Mouse (Mus musculus) stomach, postnatal 0 days (tissue): ENCODE results near the gene Eif5a. TPM values are rescaled to one million over a fixed set of nuclear protein-coding genes. Genes with fewer than 3 reads are reported as not detected.

Experiments
- ATAC-seq: fragments of 200-750 bp; cut with Nextera tagmentation; 2 replicates; pipeline ENCODE4 v1.8.0; 2017; ENCODE audit not compliant: low FRiP score, low TSS enrichment
- DNase-seq: peaks from one replicate; pipeline ENCODE4 v3.0.0-alpha.2; 2016; ENCODE audit warnings: low spot score
- H3K27ac ChIP-seq: fragments of 300-500 bp; sonication (generic); replicated peaks from 2 replicates; pipeline ENCODE4 v1.5.1; 2014; ENCODE audit warnings: mild to moderate bottlenecking, control low read depth
- H3K27me3 ChIP-seq: fragments of 300-500 bp; sonication (generic); 2 replicates; pipeline ENCODE4 v1.6.1; 2014; ENCODE audit warnings: low read length; ENCODE audit not compliant: control insufficient read depth, insufficient read depth
- H3K36me3 ChIP-seq: fragments of 300-500 bp; sonication (generic); 2 replicates; pipeline ENCODE4 v1.6.1; 2014; ENCODE audit warnings: low read length, mixed read lengths; ENCODE audit not compliant: control insufficient read depth, insufficient read depth
- H3K4me1 ChIP-seq: fragments of 300-500 bp; sonication (generic); replicated peaks from 2 replicates; pipeline ENCODE4 v1.6.1; 2014; ENCODE audit warnings: antibody characterized with exemption; ENCODE audit not compliant: control insufficient read depth, insufficient read depth
- H3K4me2 ChIP-seq: fragments of 300-500 bp; sonication (generic); replicated peaks from 2 replicates; pipeline ENCODE4 v1.6.1; 2014; ENCODE audit warnings: low read depth, mild to moderate bottlenecking, control low read depth, moderate library complexity
- H3K4me3 ChIP-seq: fragments of 300-500 bp; sonication (generic); 2 replicates; pipeline ENCODE4 v1.5.1; 2014; ENCODE audit warnings: low read depth, low read length, control low read depth
- H3K9ac ChIP-seq: fragments of 300-500 bp; sonication (generic); 2 replicates; pipeline ENCODE4 v1.6.1; 2014; ENCODE audit warnings: mild to moderate bottlenecking, low read length, control low read depth, mixed read lengths
- H3K9me3 ChIP-seq: fragments of 300-500 bp; sonication (generic); 2 replicates; pipeline ENCODE4 v1.6.1; 2016; ENCODE audit warnings: low read length; ENCODE audit not compliant: control insufficient read depth
- CTCF ChIP-seq: IDR thresholded peaks from 2 replicates; pipeline ENCODE4 v1.5.1; 2016; ENCODE audit warnings: antibody characterized with exemption, low read depth, mild to moderate bottlenecking, moderate library complexity
- EP300 ChIP-seq: optimal IDR thresholded peaks from 2 replicates; pipeline ENCODE3; 2016; ENCODE audit warnings: antibody characterized with exemption
- WGBS: fragments of 180-500 bp; shearing (Covaris S2); extraction: QIAGEN DNeasy Blood & Tissue Kit; methylation state at CpG from one replicate; pipeline ENCODE4 v1.1.7; 2014; 5-methylcytosine and 5-hydroxymethylcytosine counted together
- polyA plus RNA-seq: library from polyadenylated mRNA; unstranded; fragments of >200 nt; fragmentation: Nextera tagmentation; extraction: Ambion mirVana; gene quantifications from 2 replicates; pipeline ENCODE4 v1.2.1, GENCODE M21; 2015

Gene Eif5a
- polyA plus RNA-seq, 1 experiment from 2014 or later = 1,205 TPM

DNA sequence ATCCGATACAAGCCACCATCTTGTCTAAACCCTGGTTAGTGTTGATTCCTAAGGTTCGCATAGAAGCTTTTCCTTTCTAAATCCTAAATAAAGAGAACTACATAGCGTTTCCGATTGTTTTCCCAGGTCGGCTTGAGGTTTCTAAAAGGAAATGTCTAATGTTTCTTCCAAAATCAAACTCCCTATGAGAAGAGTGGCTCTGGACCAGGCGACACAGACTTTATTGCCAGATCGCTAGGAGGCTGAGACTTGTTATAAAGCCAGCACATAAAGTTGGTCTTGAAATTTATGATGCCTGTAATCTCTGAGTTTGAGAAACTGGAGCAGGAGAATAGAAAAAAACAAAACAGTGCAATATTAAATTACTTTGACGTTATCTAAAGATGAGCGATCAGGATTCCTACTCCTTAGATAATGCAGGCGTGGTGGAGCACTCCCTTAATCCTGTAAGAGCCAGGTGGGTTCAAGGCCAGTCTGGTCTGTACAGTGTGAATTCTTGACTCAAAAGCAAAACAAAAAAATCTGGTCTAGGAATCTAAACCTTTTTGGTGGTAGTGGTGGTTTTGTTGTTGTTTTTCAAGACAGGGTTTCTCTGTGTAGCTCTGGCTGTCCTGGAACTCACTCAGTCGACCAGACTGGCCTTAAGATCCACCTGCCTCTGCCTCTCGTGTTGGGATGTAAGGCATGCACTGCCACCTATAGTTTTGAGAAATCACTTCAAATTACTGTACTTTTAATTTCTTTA, 426 bp upstream of the Eif5a start:
- no peak for ATAC-seq
- Histone ChIP-seq H3K36me3 (peaks cover 10% of the 10 kb centered on the region), H3K4me2 (peak overlapping the region; percentile 42), H3K9ac (peak overlapping the region; percentile 66), H3K9me3 (no peaks in the 10 kb centered on the region), H3K4me3 (peak overlapping the region; percentile 47), H3K4me1 (0 out of 2 replicates have a peak, but pooled peaks cover 2% of the 10 kb centered on the region), H3K27me3 (no peaks in the 10 kb centered on the region), H3K27ac (peak overlapping the region; percentile 98)
- WGBS = 1% methylated on average over 12 of the region's 12 CpGs
- TF ChIP-seq CTCF (peak; percentile 43), EP300 (no peak)
- no peak for DNase-seq

DNA sequence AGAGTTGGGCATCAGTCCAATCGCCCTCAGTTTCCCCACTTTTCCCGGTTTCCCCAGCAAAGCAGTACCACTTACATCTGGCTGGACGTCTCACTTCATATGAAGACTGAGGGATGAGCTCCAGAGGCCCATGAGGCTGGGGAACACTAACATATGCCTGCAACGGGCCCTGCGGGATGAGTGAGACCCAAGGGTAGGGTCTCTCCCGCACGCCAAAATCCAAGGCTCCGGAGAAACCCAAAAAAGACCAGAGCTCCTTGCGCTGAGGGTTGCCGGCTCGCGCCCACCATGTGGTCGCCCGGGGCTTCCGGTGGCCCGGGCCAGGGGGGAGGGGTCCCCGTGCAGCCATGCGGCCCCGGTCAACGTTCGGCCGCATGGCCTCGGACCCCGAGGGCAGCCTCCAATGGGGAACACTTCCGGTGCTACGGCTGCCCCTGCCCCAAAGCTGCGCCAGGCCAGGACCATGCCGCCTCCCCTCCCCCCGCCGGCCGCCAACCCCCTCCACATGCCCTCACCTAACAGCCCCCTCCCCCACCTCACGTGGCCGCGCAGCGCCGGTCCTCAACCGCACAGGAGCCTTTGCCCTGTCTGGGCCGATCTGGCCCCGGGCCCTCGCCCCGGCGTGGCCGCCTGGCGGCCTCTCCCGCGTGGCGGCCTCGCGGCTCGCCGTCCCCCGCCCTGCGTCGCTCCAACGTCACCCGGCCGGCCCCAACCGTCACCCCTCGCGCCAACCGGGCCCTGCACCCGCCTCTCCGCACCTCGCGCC, 1.3 kb downstream of the Eif5a start:
- H3K9ac ChIP-seq = peak overlapping the region; percentile 94
- H3K9me3 ChIP-seq = no peaks in the 10 kb centered on the region
- peaks cover 21% of the 10 kb centered on the region for H3K36me3 ChIP-seq
- TF ChIP-seq EP300 (no peak), CTCF (no peak)
- peak overlapping the region; percentile 98 for H3K27ac ChIP-seq
- H3K4me1 ChIP-seq = 0 out of 2 replicates have a peak, but pooled peaks cover 2% of the 10 kb centered on the region
- under 1% methylated on average over 57 of the region's 65 CpGs for WGBS
- H3K4me3 ChIP-seq = peak overlapping the region; percentile 94
- H3K4me2 ChIP-seq = peak overlapping the region; percentile 96
- peak; percentile 41 for ATAC-seq
- no peaks in the 10 kb centered on the region for H3K27me3 ChIP-seq
- no peak for DNase-seq

- peak overlapping the region; percentile 96 for H3K4me2 ChIP-seq
- no peaks in the 10 kb centered on the region for H3K27me3 ChIP-seq
- DNase-seq (peak; percentile 94), ATAC-seq (peak; percentile 52)
- under 1% methylated on average over 17 of the region's 17 CpGs for WGBS
- TF ChIP-seq CTCF (no peak), EP300 (no peak)
- peaks cover 21% of the 10 kb centered on the region for H3K36me3 ChIP-seq
- H3K4me1 ChIP-seq = 0 out of 2 replicates have a peak, but pooled peaks cover 2% of the 10 kb centered on the region
- peak overlapping the region; percentile 94 for H3K9ac ChIP-seq
- no peaks in the 10 kb centered on the region for H3K9me3 ChIP-seq
- peak overlapping the region; percentile 98 for H3K27ac ChIP-seq
- peak overlapping the region; percentile 94 for H3K4me3 ChIP-seq
These were observed 2.0 kb downstream of the Eif5a start for GRCm38 (mm10) chr11:69919661-69920265.

DNA sequence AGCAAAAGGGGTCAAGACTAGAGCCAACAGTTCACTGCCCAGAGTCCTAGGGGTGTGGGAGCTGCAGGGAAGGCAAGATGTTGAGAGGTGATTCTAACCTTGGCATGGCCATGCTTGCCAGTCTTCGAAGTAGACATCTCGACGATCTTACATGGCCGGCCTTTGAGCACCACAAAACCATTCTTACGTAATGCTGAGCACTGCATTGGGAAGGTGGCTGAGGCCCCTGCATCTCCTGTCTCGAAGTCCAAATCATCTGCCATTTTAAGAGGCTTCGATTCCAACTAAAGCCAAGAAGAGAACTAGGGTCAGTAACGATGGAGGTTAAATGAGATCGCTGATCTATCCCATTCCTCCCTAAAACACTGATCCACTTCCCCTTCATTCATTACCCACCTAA, 2.7 kb downstream of the Eif5a start:
- H3K9me3 ChIP-seq = no peaks in the 10 kb centered on the region
- peak overlapping the region; percentile 43 for H3K9ac ChIP-seq
- peak overlapping the region; percentile 94; the same call in 1 of the 2 replicates for H3K4me3 ChIP-seq
- WGBS = 73% methylated on average over 9 of the region's 9 CpGs
- 0 out of 2 replicates have a peak, but pooled peaks cover 5% of the 10 kb centered on the region for H3K4me1 ChIP-seq
- H3K27ac ChIP-seq = peak overlapping the region; percentile 98
- TF ChIP-seq EP300 (no peak), CTCF (no peak)
- peaks cover 21% of the 10 kb centered on the region for H3K36me3 ChIP-seq
- no peaks in the 10 kb centered on the region for H3K27me3 ChIP-seq
- H3K4me2 ChIP-seq = peak overlapping the region; percentile 96
- DNase-seq (no peak), ATAC-seq (no peak)

GRCm38 (mm10) chr11:69918118-69918517, 3.6 kb downstream of the Eif5a start:
- Histone ChIP-seq H3K9me3 (no peaks in the 10 kb centered on the region), H3K9ac (no peak overlapping the region), H3K27me3 (no peaks in the 10 kb centered on the region), H3K36me3 (peaks cover 21% of the 10 kb centered on the region), H3K27ac (no peak overlapping the region), H3K4me1 (peaks cover 5% of the 10 kb centered on the region; the same call in 1 of the 2 replicates), H3K4me3 (no peak overlapping the region), H3K4me2 (no peak overlapping the region)
- DNase-seq = no peak
- ATAC-seq = no peak
- TF ChIP-seq EP300 (no peak), CTCF (no peak)
- 76% methylated on average over 5 of the region's 5 CpGs for WGBS
